ENCODE assay signal across 8 mouse cellular contexts in genomic region chr4:119232410-119233255, GRCm38 (mm10). TPM values are rescaled to one million over a fixed set of nuclear protein-coding genes. Genes with fewer than 3 reads are reported as not detected.
DNase-seq lines count a peak whose midpoint lies in the region; ATAC-seq and TF ChIP-seq lines count a peak whose summit lies in the region.

TSS of gene AU022252 (minus strand) at chr4:119232712.
TSS of gene P3h1 (plus strand) at chr4:119232915.

- peaks cover 49% of the 10 kb centered on the region for H3K36me3 ChIP-seq in G1E (replicated peaks)
- H3K36me3 ChIP-seq in forebrain, embryonic 16.5 days (ENCODE audit: control insufficient read depth, insufficient read depth): peaks cover 2% of the 10 kb centered on the region; the same call in 1 of the 2 replicates
- peaks cover 28% of the 10 kb centered on the region; the same call in 1 of the 2 replicates for H3K36me3 ChIP-seq in lung, embryonic 14.5 days (ENCODE audit: insufficient read depth)
- H3K36me3 ChIP-seq in thymus, adult 2 months (ENCODE audit: control insufficient read depth, insufficient read depth, low read length): no peaks in the 10 kb centered on the region

- TF ChIP-seq POLR2A in olfactory bulb, adult 2 months (IDR thresholded peaks at IDR 0.05; ENCODE audit: insufficient read depth, low read depth, low read length): peak; percentile 85
- TF ChIP-seq POLR2A in thymus, adult 2 months (IDR thresholded peaks at IDR 0.05; ENCODE audit: control insufficient read depth, extremely low read depth, insufficient read depth, low read length, poor library complexity): peak; percentile 83

- H3K9ac ChIP-seq in forebrain, embryonic 16.5 days (replicated peaks; ENCODE audit: low read depth, low read length): peak within 1 kb of the TSS; percentile 79
- peak within 1 kb of the TSS; percentile 68 for H3K9ac ChIP-seq in lung, embryonic 14.5 days

- intact Hi-C loops in heart, postnatal 36 days (cut with DNase I): loop anchor here (2.0 to 10.0 kb wide), 4 partner anchors 54 to 902 kb away; partner anchors contain the start of genes Foxj3, Frg2f1, Ppcs and Zmynd12

- peak; percentile 98 for DNase-seq in G1E (ENCODE audit: low spot score)
- peak; percentile 99 to 100 for DNase-seq in cerebellum, adult 18-20 months
- peak; percentile 97 to 99 for DNase-seq in heart, postnatal 36 days
- DNase-seq in layer of hippocampus, adult 2 months (ENCODE audit: low spot score in 2 of 2): peak; percentile 98 to 99
- peak; percentile 100 for DNase-seq in lung, embryonic 14.5 days
- DNase-seq in thymus, adult 2 months: peak; percentile 100

- peak within 1 kb of the TSS; percentile 94 for H3K4me3 ChIP-seq in G1E (ENCODE audit: low read depth, low read length)
- H3K4me3 ChIP-seq in forebrain, embryonic 16.5 days (replicated peaks; ENCODE audit: low read length): peak within 1 kb of the TSS; percentile 86
- H3K4me3 ChIP-seq in layer of hippocampus, adult 2 months: peak within 1 kb of the TSS; percentile 77
- H3K4me3 ChIP-seq in lung, embryonic 14.5 days (ENCODE audit: low read depth, low read length): peak within 1 kb of the TSS; percentile 91
- H3K4me3 ChIP-seq in olfactory bulb, adult 2 months (ENCODE audit: insufficient read depth, low read depth, low read length): peak within 1 kb of the TSS; percentile 90
- peak within 1 kb of the TSS; percentile 56 for H3K4me3 ChIP-seq in thymus, adult 2 months (ENCODE audit: control insufficient read depth, insufficient read depth, low read length)

- H3K4me2 ChIP-seq in forebrain, embryonic 16.5 days (ENCODE audit: low read length): peak within 1 kb of the TSS; percentile 91
- peak within 1 kb of the TSS; percentile 84 for H3K4me2 ChIP-seq in lung, embryonic 14.5 days

- H3K27ac ChIP-seq in forebrain, embryonic 16.5 days (ENCODE audit: low read length): peak within 1 kb of the TSS; percentile 60
- peak within 1 kb of the TSS; percentile 86 for H3K27ac ChIP-seq in layer of hippocampus, adult 2 months
- peak within 1 kb of the TSS; percentile 54 for H3K27ac ChIP-seq in lung, embryonic 14.5 days (ENCODE audit: low read depth)
- no peak within 1 kb of the TSS for H3K27ac ChIP-seq in olfactory bulb, adult 2 months (ENCODE audit: insufficient read depth, low read depth, low read length)
- no peak within 1 kb of the TSS for H3K27ac ChIP-seq in thymus, adult 2 months (ENCODE audit: control insufficient read depth, insufficient read depth, low read length)

- peaks cover 20% of the 10 kb centered on the region for H3K4me1 ChIP-seq in G1E (ENCODE audit: insufficient read depth, low read depth, low read length)
- peaks cover 16% of the 10 kb centered on the region for H3K4me1 ChIP-seq in forebrain, embryonic 16.5 days (replicated peaks; ENCODE audit: control insufficient read depth, insufficient read depth, low read length)
- 0 out of 2 replicates have a peak, but pooled peaks cover 4% of the 10 kb centered on the region for H3K4me1 ChIP-seq in lung, embryonic 14.5 days (ENCODE audit: insufficient read depth)
- peaks cover 7% of the 10 kb centered on the region for H3K4me1 ChIP-seq in olfactory bulb, adult 2 months (ENCODE audit: control insufficient read depth, insufficient read depth, low read length)
- peaks cover 8% of the 10 kb centered on the region for H3K4me1 ChIP-seq in thymus, adult 2 months (replicated peaks; ENCODE audit: control insufficient read depth, insufficient read depth, low read length)

- WGBS in forebrain, embryonic 16.5 days: under 1% methylated on average over 71 of the region's 71 CpGs
- WGBS in lung, embryonic 14.5 days: under 1% methylated on average over 71 of the region's 71 CpGs
- WGBS in olfactory bulb, adult 2 months: under 1% methylated on average over 71 of the region's 71 CpGs
- under 1% methylated on average over 71 of the region's 71 CpGs for WGBS in thymus, adult 2 months

- no peak for TF ChIP-seq CTCF in G1E (IDR thresholded peaks at IDR 0.05; ENCODE audit: low read depth, low read length)
- TF ChIP-seq CTCF in layer of hippocampus, adult 2 months (conservative IDR thresholded peaks at IDR 0.05): no peak
- TF ChIP-seq CTCF in lung, embryonic 14.5 days (IDR thresholded peaks at IDR 0.05; ENCODE audit: low read depth): no peak
- TF ChIP-seq CTCF in olfactory bulb, adult 2 months (IDR thresholded peaks at IDR 0.05; ENCODE audit: insufficient read depth, low read depth, low read length): 0 out of 2 replicates have a peak, but pooled peaks have one; percentile 4
- peak; percentile 66; the same call in 1 of the 2 replicates for TF ChIP-seq CTCF in thymus, adult 2 months (IDR thresholded peaks at IDR 0.05; ENCODE audit: borderline replicate concordance, control insufficient read depth, extremely low read depth, insufficient read depth, low read length, poor library complexity)

- no peaks in the 10 kb centered on the region for H3K27me3 ChIP-seq in G1E (ENCODE audit: insufficient read depth, low read length)
- no peaks in the 10 kb centered on the region for H3K27me3 ChIP-seq in forebrain, embryonic 16.5 days (replicated peaks; ENCODE audit: control insufficient read depth, insufficient read depth, low read length)
- H3K27me3 ChIP-seq in lung, embryonic 14.5 days (ENCODE audit: insufficient read depth, low read length): no peaks in the 10 kb centered on the region
- H3K27me3 ChIP-seq in thymus, adult 2 months (ENCODE audit: control insufficient read depth, insufficient read depth, low read length): no peaks in the 10 kb centered on the region

- peak; percentile 98 for ATAC-seq in G1E (ENCODE audit: extremely low read depth, insufficient number of reproducible peaks, low FRiP score, poor library complexity, severe bottlenecking)
- ATAC-seq in forebrain, embryonic 16.5 days: peak; percentile 96
- peak; percentile 94 for ATAC-seq in lung, embryonic 14.5 days (ENCODE audit: insufficient read depth)

- no peaks in the 10 kb centered on the region for H3K9me3 ChIP-seq in G1E (replicated peaks)
- no peaks in the 10 kb centered on the region for H3K9me3 ChIP-seq in forebrain, embryonic 16.5 days (ENCODE audit: control insufficient read depth, low read length)
- no peaks in the 10 kb centered on the region for H3K9me3 ChIP-seq in lung, embryonic 14.5 days (ENCODE audit: low read depth, low read length)

RNA-seq across cellular contexts. Expression of gene AU022252, which starts in this region (rescaled TPM):
- total RNA-seq in G1E (2014; fragmentation: Nextera tagmentation) (16.2 and 25.9 TPM in 2 replicates), G1E (2017) (13.8 and 14.0 TPM in 2 replicates)
- 10.1 and 15.2 TPM in 2 replicates for polyA plus RNA-seq in G1E (2012)
- polyA plus RNA-seq in forebrain, embryonic 16.5 days (2015; fragmentation: Nextera tagmentation; extraction: Ambion mirVana): 27.9 and 30.1 TPM in 2 replicates
- total RNA-seq in heart, postnatal 36 days (2021): 10 to 100 TPM; 22.2 to 24.5 TPM
- 10 to 100 TPM; 30.5 to 31.9 TPM for total RNA-seq in layer of hippocampus, adult 2 months (2021)
- polyA plus RNA-seq in lung, embryonic 14.5 days (2014; fragmentation: Nextera tagmentation; extraction: Ambion mirVana): 29.0 and 32.3 TPM in 2 replicates
- not detected in 2 replicates for polyA plus RNA-seq in olfactory bulb, adult 2 months (2012; ENCODE audit: insufficient read depth, insufficient read length, low replicate concordance, missing spikeins)
- polyA plus RNA-seq in thymus, adult 2 months (2012; rRNA removed): 9.6 and 9.8 TPM in 2 replicates

RNA-seq across cellular contexts. Expression of gene P3h1, which starts in this region (rescaled TPM):
- total RNA-seq in G1E (2014; fragmentation: Nextera tagmentation): 9.3 and 14.1 TPM in 2 replicates
- total RNA-seq in G1E (2017): 4.6 and 6.0 TPM in 2 replicates
- 5.9 and 6.6 TPM in 2 replicates for polyA plus RNA-seq in G1E (2012)
- 9.3 and 9.4 TPM in 2 replicates for polyA plus RNA-seq in forebrain, embryonic 16.5 days (2015; fragmentation: Nextera tagmentation; extraction: Ambion mirVana)
- total RNA-seq in heart, postnatal 36 days (2021): 10 to 100 TPM; 13.3 to 15.1 TPM
- total RNA-seq in layer of hippocampus, adult 2 months (2021): 1 to 10 TPM; 9.6 to 9.9 TPM
- 40.4 and 44.8 TPM in 2 replicates for polyA plus RNA-seq in lung, embryonic 14.5 days (2014; fragmentation: Nextera tagmentation; extraction: Ambion mirVana)
- not detected in 2 replicates for polyA plus RNA-seq in olfactory bulb, adult 2 months (2012; ENCODE audit: insufficient read depth, insufficient read length, low replicate concordance, missing spikeins)
- polyA plus RNA-seq in thymus, adult 2 months (2012; rRNA removed): 8.8 and 9.9 TPM in 2 replicates

Comparison
In these comparisons a context has a peak if more than half of its experiments do, and no peak if none do; other contexts are left out.
1. CTCF ChIP-seq: peak in olfactory bulb, adult 2 months (single experiment) and thymus, adult 2 months (single experiment); none in G1E (single experiment), layer of hippocampus, adult 2 months (single experiment) and lung, embryonic 14.5 days (single experiment).
2. H3K27ac ChIP-seq: peak in forebrain, embryonic 16.5 days (single experiment), layer of hippocampus, adult 2 months (single experiment) and lung, embryonic 14.5 days (single experiment); none in olfactory bulb, adult 2 months (single experiment) and thymus, adult 2 months (single experiment).
3. Peak in every context shown above with its lines, with median percentiles within 50 percentile points of each other: ATAC-seq, DNase-seq and H3K4me3 ChIP-seq.